Mouse (Mus musculus): ENCODE results near the gene Xlr4b. TPM values are rescaled to one million over a fixed set of nuclear protein-coding genes. Genes with fewer than 3 reads are reported as not detected.
"Not testable (repeated sequence)": the region's sequence is repeated elsewhere in the genome, so short reads cannot be mapped to it uniquely, and the experiment has no call there.

Gene Xlr4b
- total and polyA plus RNA-seq, 3 experiments, result 29.5 to 107 (median 65.7) TPM

DNA sequence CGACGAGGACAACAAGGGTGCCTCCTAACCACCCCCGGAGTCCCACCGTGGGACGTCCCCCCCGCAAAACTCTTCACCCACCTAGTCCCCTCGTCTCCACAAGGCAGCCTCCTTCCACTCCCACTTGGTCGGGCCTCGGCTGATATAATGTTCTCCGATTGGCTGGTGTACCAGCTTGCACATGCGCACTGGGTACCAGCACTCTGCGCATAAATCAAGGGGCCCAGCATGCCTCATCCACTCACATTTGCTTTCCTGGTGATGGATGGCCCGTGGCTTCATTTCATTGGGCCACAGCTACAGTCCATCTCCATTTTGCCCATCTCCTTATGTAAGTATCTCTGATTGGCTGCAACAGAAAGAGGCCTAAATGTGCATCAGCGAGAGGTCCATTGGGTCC is 51.1 kb downstream of the Xlr4b start, which contains the start of gene Xlr3c:
Xlr3c (minus strand) TSS at position 121 of the 400 bp plus-strand sequence.
- DNase-seq (ENCODE audit: extremely low read depth); H3K4me2 ChIP-seq (ENCODE audit: insufficient read depth, low read depth, poor library complexity, severe bottlenecking); H3K27ac ChIP-seq (ENCODE audit: insufficient read depth, low read depth); H3K4me3 ChIP-seq (replicated peaks in 1 of 3; ENCODE audit: low read depth in 2 of 3, low read length in 2 of 3, poor library complexity in 1 of 3); H3K36me3 ChIP-seq (replicated peaks in 1 of 2; ENCODE audit: control insufficient read depth in 1 of 2, insufficient read depth in 1 of 2, low read length in 1 of 2); dilution Hi-C loops (cut with MboI; ENCODE audit: extremely low pct_ligation_motif_present, extremely low pct_unique_long_range_greater_than_20kb, low sequenced_read_pairs); H3K27me3 ChIP-seq (replicated peaks); H3K79me2 ChIP-seq (replicated peaks; ENCODE audit: control insufficient read depth, extremely low read depth, insufficient read depth, poor library complexity, severe bottlenecking); H3K9me3 ChIP-seq (replicated peaks; ENCODE audit: low read length); in situ Hi-C loops (cut with MboI; ENCODE audit: low pct_ligation_motif_present, low pct_unique_long_range_greater_than_20kb, low sequenced_read_pairs); H3K4me1 ChIP-seq (ENCODE audit: control insufficient read depth in 1 of 2, insufficient read depth in 2 of 2); H3K9ac ChIP-seq (ENCODE audit: insufficient read depth, low read depth): not testable (repeated sequence)
- TF ChIP-seq NRF1 (IDR thresholded peaks at IDR 0.05; ENCODE audit: low read depth, low read length) (peak; percentile 77), POLR2A (IDR thresholded peaks at IDR 0.05; ENCODE audit: low read depth, low read length) (peak; percentile 22; the same call in 1 of the 2 replicates)

Other genes with a start within 250 kb of the Xlr4b start
Only the 20 nearest of the 21 such genes appear.
- not detected in 2 replicates for gene Zfp185, start 227.0 kb upstream of the Xlr4b start, total RNA-seq (2012; rRNA removed)
- not detected in 2 replicates for gene Zfp185, start 227.0 kb upstream of the Xlr4b start, total RNA-seq (2014; rRNA removed)
- gene Zfp185, start 227.0 kb upstream of the Xlr4b start, polyA plus RNA-seq (2012; ENCODE audit: insufficient read length, low read depth), result not detected in 2 replicates
- gene Pnma5, start 177.2 kb upstream of the Xlr4b start, total RNA-seq (2012; rRNA removed), result 0.08 TPM in 1 of 2 replicates, not detected in the other
- 0.07 TPM in 1 of 2 replicates, not detected in the other for gene Pnma5, start 177.2 kb upstream of the Xlr4b start, total RNA-seq (2014; rRNA removed)
- 0.38 TPM in 1 of 2 replicates, not detected in the other for gene Pnma5, start 177.2 kb upstream of the Xlr4b start, polyA plus RNA-seq (2012; ENCODE audit: insufficient read length, low read depth)
- gene Pnma3, start 149.5 kb upstream of the Xlr4b start, total RNA-seq (2012; rRNA removed), result not detected in 2 replicates
- gene Pnma3, start 149.5 kb upstream of the Xlr4b start, total RNA-seq (2014; rRNA removed), result not detected in 2 replicates
- gene Pnma3, start 149.5 kb upstream of the Xlr4b start, polyA plus RNA-seq (2012; ENCODE audit: insufficient read length, low read depth), result not detected in 2 replicates
- gene Xlr4a, start 131.9 kb upstream of the Xlr4b start, total RNA-seq (2012; rRNA removed), result 1.3 and 2.3 TPM in 2 replicates
- gene Xlr4a, start 131.9 kb upstream of the Xlr4b start, total RNA-seq (2014; rRNA removed), result 0.39 and 1.7 TPM in 2 replicates
- gene Xlr4a, start 131.9 kb upstream of the Xlr4b start, polyA plus RNA-seq (2012; ENCODE audit: insufficient read length, low read depth), result 0.95 TPM in 1 of 2 replicates, not detected in the other
- gene Xlr3a, start 117.2 kb upstream of the Xlr4b start, total RNA-seq (2012; rRNA removed), result 18.5 and 24.1 TPM in 2 replicates
- gene Xlr3a, start 117.2 kb upstream of the Xlr4b start, total RNA-seq (2014; rRNA removed), result 18.1 and 19.5 TPM in 2 replicates
- gene Xlr3a, start 117.2 kb upstream of the Xlr4b start, polyA plus RNA-seq (2012; ENCODE audit: insufficient read length, low read depth), result 10.5 and 13.6 TPM in 2 replicates
- gene Gm14685, start 97.3 kb upstream of the Xlr4b start, total RNA-seq (2012; rRNA removed), result 0.17 and 0.55 TPM in 2 replicates
- 0.47 and 0.59 TPM in 2 replicates for gene Gm14685, start 97.3 kb upstream of the Xlr4b start, total RNA-seq (2014; rRNA removed)
- 1.1 and 1.5 TPM in 2 replicates for gene Gm14685, start 97.3 kb upstream of the Xlr4b start, polyA plus RNA-seq (2012; ENCODE audit: insufficient read length, low read depth)
- not detected in 2 replicates for gene Xlr5b, start 65.5 kb upstream of the Xlr4b start, total RNA-seq (2012; rRNA removed)
- gene Xlr5b, start 65.5 kb upstream of the Xlr4b start, total RNA-seq (2014; rRNA removed), result not detected in 2 replicates
- gene Xlr5b, start 65.5 kb upstream of the Xlr4b start, polyA plus RNA-seq (2012; ENCODE audit: insufficient read length, low read depth), result not detected in 2 replicates
- gene DXBay18, start 64.9 kb upstream of the Xlr4b start, total RNA-seq (2012; rRNA removed), result 0.08 and 0.21 TPM in 2 replicates
- 0.15 TPM in 1 of 2 replicates, not detected in the other for gene DXBay18, start 64.9 kb upstream of the Xlr4b start, total RNA-seq (2014; rRNA removed)
- gene DXBay18, start 64.9 kb upstream of the Xlr4b start, polyA plus RNA-seq (2012; ENCODE audit: insufficient read length, low read depth), result 0.43 TPM in 1 of 2 replicates, not detected in the other
- gene Spin2d, start 37.3 kb upstream of the Xlr4b start, total RNA-seq (2012; rRNA removed), result not detected in 2 replicates
- gene Spin2d, start 37.3 kb upstream of the Xlr4b start, total RNA-seq (2014; rRNA removed), result not detected in 2 replicates
- not detected in 2 replicates for gene Spin2d, start 37.3 kb upstream of the Xlr4b start, polyA plus RNA-seq (2012; ENCODE audit: insufficient read length, low read depth)
- gene Xlr3b, start 22.1 kb upstream of the Xlr4b start, total RNA-seq (2012; rRNA removed), result 3.1 and 3.4 TPM in 2 replicates
- 2.3 and 3.7 TPM in 2 replicates for gene Xlr3b, start 22.1 kb upstream of the Xlr4b start, total RNA-seq (2014; rRNA removed)
- gene Xlr3b, start 22.1 kb upstream of the Xlr4b start, polyA plus RNA-seq (2012; ENCODE audit: insufficient read length, low read depth), result 1.4 and 1.8 TPM in 2 replicates
- gene F8a, start 14.0 kb downstream of the Xlr4b start, total RNA-seq (2012; rRNA removed), result 3.5 and 4.9 TPM in 2 replicates
- gene F8a, start 14.0 kb downstream of the Xlr4b start, total RNA-seq (2014; rRNA removed), result 3.5 and 4.9 TPM in 2 replicates
- gene F8a, start 14.0 kb downstream of the Xlr4b start, polyA plus RNA-seq (2012; ENCODE audit: insufficient read length, low read depth), result 3.7 and 5.0 TPM in 2 replicates
- 35.6 and 38.0 TPM in 2 replicates for gene Xlr4c, start 28.8 kb downstream of the Xlr4b start, total RNA-seq (2012; rRNA removed)
- 75.0 and 97.6 TPM in 2 replicates for gene Xlr4c, start 28.8 kb downstream of the Xlr4b start, total RNA-seq (2014; rRNA removed)
- 61.1 and 67.8 TPM in 2 replicates for gene Xlr4c, start 28.8 kb downstream of the Xlr4b start, polyA plus RNA-seq (2012; ENCODE audit: insufficient read length, low read depth)
- gene Xlr3c, start 51.1 kb downstream of the Xlr4b start, total RNA-seq (2012; rRNA removed), result 12.7 and 12.9 TPM in 2 replicates
- gene Xlr3c, start 51.1 kb downstream of the Xlr4b start, total RNA-seq (2014; rRNA removed), result 4.5 and 6.0 TPM in 2 replicates
- 2.3 and 3.9 TPM in 2 replicates for gene Xlr3c, start 51.1 kb downstream of the Xlr4b start, polyA plus RNA-seq (2012; ENCODE audit: insufficient read length, low read depth)
- gene Xlr5a, start 78.6 kb downstream of the Xlr4b start, total RNA-seq (2012; rRNA removed), result not detected in 2 replicates
- 0.20 TPM in 1 of 2 replicates, not detected in the other for gene Xlr5a, start 78.6 kb downstream of the Xlr4b start, total RNA-seq (2014; rRNA removed)
- gene Xlr5a, start 78.6 kb downstream of the Xlr4b start, polyA plus RNA-seq (2012; ENCODE audit: insufficient read length, low read depth), result not detected in 2 replicates
- gene Xlr5c, start 78.6 kb downstream of the Xlr4b start, total RNA-seq (2012; rRNA removed), result 0.13 and 0.17 TPM in 2 replicates
- gene Xlr5c, start 78.6 kb downstream of the Xlr4b start, total RNA-seq (2014; rRNA removed), result 0.16 and 0.38 TPM in 2 replicates
- 0.51 and 0.63 TPM in 2 replicates for gene Xlr5c, start 78.6 kb downstream of the Xlr4b start, polyA plus RNA-seq (2012; ENCODE audit: insufficient read length, low read depth)
- not detected in 2 replicates for gene Gm45015, start 122.5 kb downstream of the Xlr4b start, total RNA-seq (2012; rRNA removed)
- not detected in 2 replicates for gene Gm45015, start 122.5 kb downstream of the Xlr4b start, total RNA-seq (2014; rRNA removed)
- gene Gm45015, start 122.5 kb downstream of the Xlr4b start, polyA plus RNA-seq (2012; ENCODE audit: insufficient read length, low read depth), result not detected in 2 replicates
- gene Zfp275, start 128.3 kb downstream of the Xlr4b start, total RNA-seq (2012; rRNA removed), result 15.5 and 16.1 TPM in 2 replicates
- 19.1 and 19.9 TPM in 2 replicates for gene Zfp275, start 128.3 kb downstream of the Xlr4b start, total RNA-seq (2014; rRNA removed)
- gene Zfp275, start 128.3 kb downstream of the Xlr4b start, polyA plus RNA-seq (2012; ENCODE audit: insufficient read length, low read depth), result 15.1 and 17.9 TPM in 2 replicates
- gene Gm18336, start 184.4 kb downstream of the Xlr4b start, total RNA-seq (2012; rRNA removed), result not detected in 2 replicates
- not detected in 2 replicates for gene Gm18336, start 184.4 kb downstream of the Xlr4b start, total RNA-seq (2014; rRNA removed)
- not detected in 2 replicates for gene Gm18336, start 184.4 kb downstream of the Xlr4b start, polyA plus RNA-seq (2012; ENCODE audit: insufficient read length, low read depth)
- 0.04 TPM in 2 replicates for gene Zfp92, start 196.8 kb downstream of the Xlr4b start, total RNA-seq (2012; rRNA removed)
- gene Zfp92, start 196.8 kb downstream of the Xlr4b start, total RNA-seq (2014; rRNA removed), result not detected in 2 replicates
- not detected in 2 replicates for gene Zfp92, start 196.8 kb downstream of the Xlr4b start, polyA plus RNA-seq (2012; ENCODE audit: insufficient read length, low read depth)
- not detected in 2 replicates for gene Trex2, start 221.0 kb downstream of the Xlr4b start, total RNA-seq (2012; rRNA removed)
- not detected in 2 replicates for gene Trex2, start 221.0 kb downstream of the Xlr4b start, total RNA-seq (2014; rRNA removed)
- not detected in 2 replicates for gene Trex2, start 221.0 kb downstream of the Xlr4b start, polyA plus RNA-seq (2012; ENCODE audit: insufficient read length, low read depth)

Data from CH12.LX (cell line).